Mouse (Mus musculus) pancreas, adult 10 weeks (tissue): ENCODE results near the gene Adamts10. TPM values are rescaled to one million over a fixed set of nuclear protein-coding genes. Genes with fewer than 3 reads are reported as not detected.

ENCODE experiments used
- polyA plus RNA-seq: library from polyadenylated mRNA; stranded (reverse); fragments of 350-450 nt; fragmentation: Illumina TruSeq; extraction: RNeasy Lipid Tissue Mini Kit (QIAGEN cat#74804); gene quantifications from one replicate; pipeline ENCODE4 v1.2.3, GENCODE M21; 2015; ENCODE audit warnings: low read depth, low replicate concordance; ENCODE audit not compliant: insufficient read depth

The Adamts10 gene
- 19.4 TPM for polyA plus RNA-seq

DNA sequence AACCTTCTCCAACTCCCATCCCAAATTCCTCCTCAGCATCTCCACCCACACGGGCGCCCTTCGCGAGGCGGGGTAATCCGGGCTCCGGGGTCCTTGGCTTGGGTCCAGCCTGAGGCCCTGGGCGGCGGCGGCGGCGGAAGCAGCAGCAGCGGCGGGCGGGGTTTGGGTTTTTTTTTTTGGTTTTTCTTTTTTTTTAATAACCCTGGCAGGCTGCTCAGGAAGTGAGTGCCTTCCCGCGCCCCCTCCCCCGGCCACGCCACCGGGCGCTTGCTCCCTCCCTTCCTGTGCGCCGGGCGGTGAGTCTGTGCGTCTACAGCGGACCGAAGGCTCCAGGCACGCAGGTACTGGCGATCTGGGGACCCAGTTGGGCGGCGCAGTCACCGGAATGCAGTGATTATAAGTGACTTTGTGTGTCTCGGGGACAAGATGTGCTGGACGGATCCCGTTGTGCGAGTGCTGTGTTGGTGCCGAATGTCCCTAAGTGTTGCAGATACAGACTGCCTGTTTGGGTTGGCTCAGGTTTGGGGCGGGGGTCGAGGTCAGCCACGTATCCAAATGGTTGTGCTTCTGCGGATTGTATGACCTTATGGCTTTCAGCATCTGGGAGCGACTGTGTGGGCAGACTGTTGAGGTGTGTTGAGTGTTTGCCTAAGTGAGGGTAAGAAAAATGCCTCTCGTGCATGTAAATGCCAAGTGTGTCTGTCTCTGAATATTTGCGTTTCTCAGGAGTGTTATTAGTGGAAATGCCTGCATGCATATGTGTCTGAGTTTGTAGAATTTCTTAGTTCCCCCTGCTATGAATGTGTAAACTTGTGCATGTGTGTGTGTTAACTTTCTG, at the start of gene Adamts10:
Adamts10 (plus strand) TSS at position 287 of the 838 bp plus-strand sequence.

DNA sequence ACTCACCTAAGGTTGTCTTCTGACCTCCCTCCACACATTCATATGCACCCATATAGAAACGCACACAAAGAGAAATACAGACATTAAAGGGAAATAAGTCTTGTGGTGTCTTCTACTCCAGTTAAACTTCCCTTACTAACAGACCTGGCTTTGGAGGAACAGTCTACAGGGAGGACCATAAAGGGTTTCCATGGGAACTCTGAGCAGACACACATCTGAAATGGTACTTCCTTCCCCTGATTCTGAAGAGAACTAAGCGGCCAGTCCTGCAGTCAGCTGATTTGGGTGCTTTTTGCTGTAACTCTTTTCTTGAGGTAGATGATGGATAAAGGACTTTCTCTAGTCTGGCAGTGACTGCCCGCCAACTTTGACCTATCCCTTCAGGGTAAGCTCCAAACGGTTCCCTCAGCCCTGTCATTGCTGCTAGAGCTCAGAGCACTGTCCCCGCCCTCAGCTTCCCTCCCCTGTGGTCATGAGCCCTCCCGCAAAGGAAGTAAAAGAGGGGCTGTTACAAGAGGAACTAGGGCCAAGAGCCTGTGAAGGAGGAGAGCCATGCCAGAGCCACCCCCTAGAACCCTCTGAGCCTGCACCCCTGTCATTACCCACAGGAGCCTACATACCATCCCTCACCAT, 31.3 kb downstream of the Adamts10 start, which contains the start of gene Myo1f:
Myo1f (plus strand) TSS at position 485 of the 633 bp plus-strand sequence.

Other genes with a start within 250 kb of the Adamts10 start
- gene Zfp955b, start 234.7 kb upstream of the Adamts10 start, polyA plus RNA-seq, result 1.2 TPM
- 1.5 TPM for gene Zfp81, start 165.3 kb upstream of the Adamts10 start, polyA plus RNA-seq
- gene Zfp101, start 129.6 kb upstream of the Adamts10 start, polyA plus RNA-seq, result 4.3 TPM
- not detected for gene Actl9, start 91.3 kb upstream of the Adamts10 start, polyA plus RNA-seq
- 2.0 TPM for gene Myo1f, start 31.5 kb downstream of the Adamts10 start, polyA plus RNA-seq
- gene Zfp414, start 104.9 kb downstream of the Adamts10 start, polyA plus RNA-seq, result 9.2 TPM
- not detected for gene Pram1, start 113.9 kb downstream of the Adamts10 start, polyA plus RNA-seq
- gene Hnrnpm, start 162.7 kb downstream of the Adamts10 start, polyA plus RNA-seq, result 32.3 TPM
- gene March2, start 194.5 kb downstream of the Adamts10 start, polyA plus RNA-seq, result 16.5 TPM
- gene Rab11b, start 236.3 kb downstream of the Adamts10 start, polyA plus RNA-seq, result 23.5 TPM